ENCODE assay signal across 7 mouse cellular contexts in genomic region chr19:37205155-37205554, GRCm38 (mm10). TPM values are rescaled to one million over a fixed set of nuclear protein-coding genes. Genes with fewer than 3 reads are reported as not detected.
A peak's percentile ranks its signal among the peaks of the same experiment; 100 is the strongest.
DNase-seq lines count a peak whose midpoint lies in the region; ATAC-seq and TF ChIP-seq lines count a peak whose summit lies in the region.
"Not testable (repeated sequence)": the region's sequence is repeated elsewhere in the genome, so short reads cannot be mapped to it uniquely, and the experiment has no call there.

No protein-coding gene starts in this region.

- not testable (repeated sequence) for H3K9me3 ChIP-seq in erythroblast, embryonic 14.5 days (ENCODE audit: control insufficient read depth, low read length); liver, embryonic 12.5 days (replicated peaks); liver, embryonic 14.5 days (ENCODE audit: control insufficient read depth, low read length); liver, embryonic 16.5 days (replicated peaks; ENCODE audit: control insufficient read depth, low read length)

- peak overlapping the region; percentile 62 for H3K9ac ChIP-seq in liver, embryonic 12.5 days
- peak overlapping the region; percentile 64 for H3K9ac ChIP-seq in liver, embryonic 14.5 days (replicated peaks)
- peak overlapping the region; percentile 57 for H3K9ac ChIP-seq in liver, embryonic 16.5 days (ENCODE audit: low read depth, low read length)

- peaks cover 74% of the 10 kb centered on the region for H3K4me1 ChIP-seq in erythroblast, embryonic 14.5 days (ENCODE audit: control insufficient read depth)
- peaks cover 67% of the 10 kb centered on the region for H3K4me1 ChIP-seq in liver, embryonic 12.5 days
- peaks cover 35 to 37% of the 10 kb centered on the region in 2 experiments for H3K4me1 ChIP-seq in liver, embryonic 14.5 days (replicated peaks; ENCODE audit: control insufficient read depth in 2 of 2, insufficient read depth in 2 of 2, low read length in 1 of 2)
- peaks cover 35% of the 10 kb centered on the region for H3K4me1 ChIP-seq in liver, embryonic 16.5 days (ENCODE audit: control insufficient read depth, low read depth, low read length)
- not testable (repeated sequence) for H3K4me1 ChIP-seq in testis, adult 2 months (ENCODE audit: control insufficient read depth, insufficient read depth, low read length)

- H3K4me3 ChIP-seq in erythroblast, embryonic 14.5 days (replicated peaks): peak overlapping the region; percentile 74
- not testable (repeated sequence) for H3K4me3 ChIP-seq in layer of hippocampus, adult 2 months
- H3K4me3 ChIP-seq in liver, embryonic 12.5 days: peak overlapping the region; percentile 30
- peak overlapping the region; percentile 11 to 100; a peak in 2 of 4 replicates for H3K4me3 ChIP-seq in liver, embryonic 14.5 days (ENCODE audit: insufficient read depth in 1 of 2, low read depth in 2 of 2, low read length in 2 of 2)
- peak overlapping the region; percentile 77 for H3K4me3 ChIP-seq in liver, embryonic 16.5 days (ENCODE audit: low read depth, low read length)
- H3K4me3 ChIP-seq in testis, adult 2 months (ENCODE audit: control insufficient read depth, low read depth, low read length): peak overlapping the region; percentile 24; the same call in 1 of the 2 replicates

- H3K4me2 ChIP-seq in liver, embryonic 12.5 days: peak overlapping the region; percentile 83
- H3K4me2 ChIP-seq in liver, embryonic 14.5 days (ENCODE audit: low read depth): peak overlapping the region; percentile 88
- peak overlapping the region; percentile 69 for H3K4me2 ChIP-seq in liver, embryonic 16.5 days (ENCODE audit: low read depth, low read length)

- DNase-seq in heart, adult 11 months: peak; percentile 42
- DNase-seq in layer of hippocampus, adult 2 months (ENCODE audit: low spot score in 2 of 2); liver, embryonic 14.5 days (ENCODE audit: low read depth in 3 of 3, low spot score in 3 of 3): not testable (repeated sequence)

- not testable (repeated sequence) for TF ChIP-seq CTCF in layer of hippocampus, adult 2 months (conservative IDR thresholded peaks at IDR 0.05); liver, embryonic 14.5 days (IDR thresholded peaks at IDR 0.05; ENCODE audit: low read depth); testis, adult 2 months (IDR thresholded peaks at IDR 0.05; ENCODE audit: control insufficient read depth, insufficient read depth, insufficient replicate concordance, low read depth, low read length)

- TF ChIP-seq EP300 in liver, embryonic 14.5 days (IDR thresholded peaks at IDR 0.05; ENCODE audit: low read depth): peak; percentile 59

- H3K27ac ChIP-seq in layer of hippocampus, adult 2 months: peak overlapping the region; percentile 32; the same call in 1 of the 2 replicates
- peak overlapping the region; percentile 87 for H3K27ac ChIP-seq in liver, embryonic 12.5 days
- peak overlapping the region; percentile 90 for H3K27ac ChIP-seq in liver, embryonic 14.5 days
- peak overlapping the region; percentile 82 for H3K27ac ChIP-seq in liver, embryonic 16.5 days (ENCODE audit: low read length)
- H3K27ac ChIP-seq in testis, adult 2 months (ENCODE audit: control insufficient read depth, insufficient read depth, low read depth, low read length): not testable (repeated sequence)

- not testable (repeated sequence) for TF ChIP-seq POLR2A in testis, adult 2 months (IDR thresholded peaks at IDR 0.05; ENCODE audit: control insufficient read depth, low read depth, low read length)

- not testable (repeated sequence) for H3K27me3 ChIP-seq in erythroblast, embryonic 14.5 days (ENCODE audit: control insufficient read depth); liver, embryonic 12.5 days (replicated peaks); liver, embryonic 14.5 days (ENCODE audit: control insufficient read depth, insufficient read depth, low read length); liver, embryonic 16.5 days (ENCODE audit: control insufficient read depth, insufficient read depth, low read depth, low read length); testis, adult 2 months (ENCODE audit: control insufficient read depth, insufficient read depth, low read length)

- H3K36me3 ChIP-seq in erythroblast, embryonic 14.5 days (ENCODE audit: control insufficient read depth): peaks cover 30% of the 10 kb centered on the region
- not testable (repeated sequence) for H3K36me3 ChIP-seq in liver, embryonic 12.5 days; liver, embryonic 14.5 days (replicated peaks; ENCODE audit: control insufficient read depth, insufficient read depth, low read depth); liver, embryonic 16.5 days (ENCODE audit: control insufficient read depth, insufficient read depth); testis, adult 2 months (ENCODE audit: control insufficient read depth, insufficient read depth, low read length)

- not testable (repeated sequence) for ATAC-seq in liver, embryonic 12.5 days; liver, embryonic 14.5 days (ENCODE audit: insufficient read depth); liver, embryonic 16.5 days (ENCODE audit: low read depth)

RNA-seq across cellular contexts. Expression of gene March5, which starts 2.2 kb away (rescaled TPM):
- polyA plus RNA-seq in erythroblast, embryonic 14.5 days (2012): 23.8 and 29.4 TPM in 2 replicates
- 10 to 100 TPM; 80.4 to 90.4 TPM for total RNA-seq in layer of hippocampus, adult 2 months (2021)
- 159 and 164 TPM in 2 replicates for polyA plus RNA-seq in liver, embryonic 12.5 days (2016; fragmentation: Nextera tagmentation; extraction: Ambion mirVana)
- polyA plus RNA-seq in liver, embryonic 14.5 days (2012; rRNA removed): 40.9 and 69.6 TPM in 2 replicates
- 145 and 153 TPM in 2 replicates for polyA plus RNA-seq in liver, embryonic 14.5 days (2014; fragmentation: Nextera tagmentation; extraction: Ambion mirVana)
- 143 and 145 TPM in 2 replicates for polyA plus RNA-seq in liver, embryonic 16.5 days (2015; fragmentation: Nextera tagmentation; extraction: Ambion mirVana)
- polyA plus RNA-seq in testis, adult 2 months (2012; rRNA removed): 27.5 and 31.2 TPM in 2 replicates

RNA-seq across cellular contexts. Expression of gene Cpeb3, which starts 3.2 kb away (rescaled TPM):
- polyA plus RNA-seq in erythroblast, embryonic 14.5 days (2012): 7.6 and 10.1 TPM in 2 replicates
- 10 to 100 TPM; 69.7 to 76.8 TPM for total RNA-seq in layer of hippocampus, adult 2 months (2021)
- polyA plus RNA-seq in liver, embryonic 12.5 days (2016; fragmentation: Nextera tagmentation; extraction: Ambion mirVana): 2.6 and 3.2 TPM in 2 replicates
- polyA plus RNA-seq in liver, embryonic 14.5 days (2012; rRNA removed): 1.8 and 2.4 TPM in 2 replicates
- polyA plus RNA-seq in liver, embryonic 14.5 days (2014; fragmentation: Nextera tagmentation; extraction: Ambion mirVana): 1.8 and 1.9 TPM in 2 replicates
- polyA plus RNA-seq in liver, embryonic 16.5 days (2015; fragmentation: Nextera tagmentation; extraction: Ambion mirVana): 3.7 and 3.8 TPM in 2 replicates
- 86.5 and 93.6 TPM in 2 replicates for polyA plus RNA-seq in testis, adult 2 months (2012; rRNA removed)
